Mouse (Mus musculus): ENCODE results near the gene Clasrp. TPM values are rescaled to one million over a fixed set of nuclear protein-coding genes. Genes with fewer than 3 reads are reported as not detected.

Clasrp gene
- total RNA-seq, 2 experiments from 2014 or later, result 0.96 to 14.9 TPM

- ATAC-seq (replicated peaks; ENCODE audit: low FRiP score, poor library complexity, severe bottlenecking), result no peak
Observed at GRCm38 (mm10) chr7:19567426-19567825, 36.9 kb downstream of the Clasrp start.

GRCm38 (mm10) chr7:19565803-19566202, 38.5 kb downstream of the Clasrp start:
- no peak for ATAC-seq (replicated peaks; ENCODE audit: low FRiP score, poor library complexity, severe bottlenecking)

- no peak for ATAC-seq (replicated peaks; ENCODE audit: low FRiP score, poor library complexity, severe bottlenecking)
Observed at GRCm38 (mm10) chr7:19564455-19564854, 39.8 kb downstream of the Clasrp start.

- peak; percentile 64 for ATAC-seq (replicated peaks; ENCODE audit: low FRiP score, poor library complexity, severe bottlenecking)
Observed at GRCm38 (mm10) chr7:19563884-19564283, 40.4 kb downstream of the Clasrp start.

GRCm38 (mm10) chr7:19562643-19563410, 41.5 kb downstream of the Clasrp start, which contains the start of gene Ppp1r37:
Gene Ppp1r37, minus strand, starts transcription at chr7:19563076.
- ATAC-seq (replicated peaks; ENCODE audit: low FRiP score, poor library complexity, severe bottlenecking), result 0 out of 2 replicates have a peak, but pooled peaks have one; percentile 13

GRCm38 (mm10) chr7:19561765-19562642, 42.3 kb downstream of the Clasrp start:
- ATAC-seq (replicated peaks; ENCODE audit: low FRiP score, poor library complexity, severe bottlenecking), result peak; percentile 79

- no peak for ATAC-seq (replicated peaks; ENCODE audit: low FRiP score, poor library complexity, severe bottlenecking)
Observed at GRCm38 (mm10) chr7:19561431-19561764, 42.9 kb downstream of the Clasrp start.

GRCm38 (mm10) chr7:19560491-19561260, 43.6 kb downstream of the Clasrp start:
- ATAC-seq (replicated peaks; ENCODE audit: low FRiP score, poor library complexity, severe bottlenecking), result no peak

- no peak for ATAC-seq (replicated peaks; ENCODE audit: low FRiP score, poor library complexity, severe bottlenecking)
Observed at GRCm38 (mm10) chr7:19558965-19559364, 45.3 kb downstream of the Clasrp start.

- peak; percentile 29 for ATAC-seq (replicated peaks; ENCODE audit: low FRiP score, poor library complexity, severe bottlenecking)
Observed at GRCm38 (mm10) chr7:19557982-19558900, 46.0 kb downstream of the Clasrp start.

- ATAC-seq (replicated peaks; ENCODE audit: low FRiP score, poor library complexity, severe bottlenecking), result no peak
Observed at GRCm38 (mm10) chr7:19557086-19557485, 47.2 kb downstream of the Clasrp start.

GRCm38 (mm10) chr7:19554168-19554567, 50.1 kb downstream of the Clasrp start:
- ATAC-seq (replicated peaks; ENCODE audit: low FRiP score, poor library complexity, severe bottlenecking), result no peak

GRCm38 (mm10) chr7:19552443-19552842, 51.8 kb downstream of the Clasrp start:
- ATAC-seq (replicated peaks; ENCODE audit: low FRiP score, poor library complexity, severe bottlenecking), result no peak

- ATAC-seq (replicated peaks; ENCODE audit: low FRiP score, poor library complexity, severe bottlenecking), result no peak
Observed at GRCm38 (mm10) chr7:19551634-19552033, 52.7 kb downstream of the Clasrp start.

- no peak for ATAC-seq (replicated peaks; ENCODE audit: low FRiP score, poor library complexity, severe bottlenecking)
Observed at GRCm38 (mm10) chr7:19549394-19549793, 54.9 kb downstream of the Clasrp start.

GRCm38 (mm10) chr7:19547344-19547969, 56.8 kb downstream of the Clasrp start:
- no peak for ATAC-seq (replicated peaks; ENCODE audit: low FRiP score, poor library complexity, severe bottlenecking)

GRCm38 (mm10) chr7:19546007-19546406, 58.3 kb downstream of the Clasrp start:
- ATAC-seq (replicated peaks; ENCODE audit: low FRiP score, poor library complexity, severe bottlenecking), result no peak

- ATAC-seq (replicated peaks; ENCODE audit: low FRiP score, poor library complexity, severe bottlenecking), result no peak
Observed at GRCm38 (mm10) chr7:19543584-19543983, 60.7 kb downstream of the Clasrp start.

Measured in erythroblast, adult 5-6 weeks (primary cell).